Mouse (Mus musculus) liver, adult 2 months (tissue): ENCODE results near the gene Cfap161.

Experiments
- CTCF ChIP-seq: fragments of 200-500 bp; IDR thresholded peaks from 2 replicates; pipeline ENCODE4 v1.5.1; 2011; ENCODE audit warnings: low read depth, low read length, control low read depth
- POLR2A ChIP-seq: fragments of 200-500 bp; IDR thresholded peaks from 2 replicates; pipeline ENCODE4 v1.6.1; 2011; ENCODE audit warnings: low read length, control low read depth; ENCODE audit not compliant: insufficient read depth; ENCODE audit errors: extremely low read depth

DNA sequence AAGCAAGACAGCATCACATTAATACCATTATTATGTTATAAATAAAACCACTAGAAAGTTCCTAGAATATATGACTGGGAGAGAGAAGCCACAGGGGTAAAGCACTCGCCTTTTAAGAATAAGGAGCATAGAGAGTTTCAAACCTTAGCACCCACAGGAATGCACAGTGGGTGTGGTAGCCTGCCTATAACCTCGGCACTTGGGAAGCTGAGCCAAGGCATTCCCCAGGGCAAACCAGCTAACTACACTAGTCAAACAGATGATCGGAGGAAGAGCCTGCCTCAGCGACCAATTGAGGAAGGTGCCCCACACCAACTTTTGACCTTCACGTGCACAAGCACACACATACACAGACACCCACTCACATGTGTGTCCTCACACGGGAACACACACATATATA lies 63.4 kb downstream of the Cfap161 start:
- no peak for TF ChIP-seq CTCF
- no peak for TF ChIP-seq POLR2A
